Mouse (Mus musculus): ENCODE results near the gene AL732309.1. TPM values are rescaled to one million over a fixed set of nuclear protein-coding genes. Genes with fewer than 3 reads are reported as not detected.

The AL732309.1 gene
- total and polyA plus RNA-seq, 2 experiments: 2.2 to 7.3 TPM

DNA sequence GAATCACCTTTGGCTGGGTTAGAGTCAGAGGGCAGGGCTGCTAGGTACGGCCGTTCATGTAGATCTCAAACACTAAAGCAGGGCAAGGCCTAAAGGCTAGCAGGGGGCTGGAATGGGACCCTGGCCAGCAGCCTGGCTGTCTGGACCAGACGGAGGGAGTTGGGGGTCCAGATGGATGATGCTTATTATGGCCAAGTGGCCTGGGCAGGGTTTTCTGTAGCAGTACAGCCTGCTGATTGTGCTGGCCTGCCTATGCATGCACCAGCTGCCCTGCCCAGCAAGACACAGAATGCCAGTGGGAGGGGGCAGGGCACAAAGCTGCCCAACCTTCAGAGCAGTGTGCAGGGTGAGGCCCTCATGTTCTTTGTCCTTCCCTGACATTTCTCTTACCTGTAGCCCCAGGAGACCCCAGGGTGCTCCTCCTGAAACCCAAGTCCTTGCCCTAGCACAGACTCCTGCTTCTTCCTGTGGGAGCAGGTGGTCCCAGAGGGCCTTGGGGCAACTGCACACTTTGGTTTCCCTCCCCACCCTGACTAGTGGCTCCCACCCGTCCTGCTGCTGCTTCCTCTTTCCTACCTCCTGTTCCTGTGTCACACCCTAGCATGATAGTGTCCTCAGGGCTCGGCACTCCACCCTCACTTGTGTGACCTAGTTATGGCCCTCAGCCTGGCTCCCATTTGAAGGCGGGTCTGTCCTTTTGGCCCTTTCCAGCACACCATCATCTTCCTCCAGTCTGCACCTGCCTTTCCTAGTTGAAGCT lies 19.4 kb upstream of the AL732309.1 start:
- Histone ChIP-seq H3K4me1 (ENCODE audit: control insufficient read depth, insufficient read depth, low read length) (peaks cover 18% of the 10 kb centered on the region), H3K79me2 (ENCODE audit: control insufficient read depth, insufficient read depth, low read length) (peaks cover 9% of the 10 kb centered on the region; the same call in 1 of the 2 replicates), H3K36me3 (ENCODE audit: control insufficient read depth, insufficient read depth, low read length) (no peaks in the 10 kb centered on the region), H3K27me3 (ENCODE audit: control insufficient read depth, insufficient read depth, low read length) (no peaks in the 10 kb centered on the region), H3K27ac (replicated peaks; ENCODE audit: insufficient read depth, low read depth, low read length) (no peak overlapping the region), H3K4me3 (ENCODE audit: insufficient read depth, low read depth, low read length) (no peak overlapping the region), H3K9ac (ENCODE audit: low read depth, low read length) (no peak overlapping the region)
- DNase-seq (ENCODE audit: extremely low read depth, low read depth, low spot score): peak; percentile 34
- TF ChIP-seq CTCF (IDR thresholded peaks at IDR 0.05; ENCODE audit: low read depth, low read length) (no peak), POLR2A (IDR thresholded peaks at IDR 0.05; ENCODE audit: extremely low read depth, insufficient read depth, low read length) (no peak)
- 39% methylated on average over 6 of the region's 6 CpGs for WGBS

DNA sequence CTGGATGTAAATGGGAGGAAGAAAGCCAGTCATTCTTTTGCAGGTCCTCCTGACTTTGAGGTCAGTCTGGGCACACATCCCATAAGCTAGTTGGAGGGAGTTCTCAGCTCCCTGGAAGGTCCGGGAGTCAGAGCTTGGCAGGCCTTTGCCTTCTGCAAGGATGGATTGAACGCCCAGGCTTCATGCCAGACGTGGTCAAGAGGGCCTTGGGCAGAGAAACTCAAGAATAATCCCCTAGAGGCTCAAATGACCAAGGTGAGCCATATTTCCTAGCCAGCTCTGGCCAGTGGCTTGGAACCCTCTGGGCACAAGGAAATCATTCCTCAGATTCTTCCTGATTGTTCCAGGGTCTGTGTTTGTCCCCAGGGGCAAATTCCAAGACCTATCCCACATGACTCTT lies 18.2 kb upstream of the AL732309.1 start:
- DNase-seq (ENCODE audit: extremely low read depth, low read depth, low spot score): peak; percentile 18
- Histone ChIP-seq H3K79me2 (ENCODE audit: control insufficient read depth, insufficient read depth, low read length) (peaks cover 9% of the 10 kb centered on the region; the same call in 1 of the 2 replicates), H3K27me3 (ENCODE audit: control insufficient read depth, insufficient read depth, low read length) (no peaks in the 10 kb centered on the region), H3K27ac (replicated peaks; ENCODE audit: insufficient read depth, low read depth, low read length) (no peak overlapping the region), H3K9ac (ENCODE audit: low read depth, low read length) (no peak overlapping the region), H3K4me3 (ENCODE audit: insufficient read depth, low read depth, low read length) (no peak overlapping the region), H3K4me1 (ENCODE audit: control insufficient read depth, insufficient read depth, low read length) (peaks cover 17% of the 10 kb centered on the region), H3K36me3 (ENCODE audit: control insufficient read depth, insufficient read depth, low read length) (no peaks in the 10 kb centered on the region)
- TF ChIP-seq POLR2A (IDR thresholded peaks at IDR 0.05; ENCODE audit: extremely low read depth, insufficient read depth, low read length): no peak
- TF ChIP-seq CTCF (IDR thresholded peaks at IDR 0.05; ENCODE audit: low read depth, low read length): no peak
- WGBS: 66% methylated on average over 3 of the region's 3 CpGs

DNA sequence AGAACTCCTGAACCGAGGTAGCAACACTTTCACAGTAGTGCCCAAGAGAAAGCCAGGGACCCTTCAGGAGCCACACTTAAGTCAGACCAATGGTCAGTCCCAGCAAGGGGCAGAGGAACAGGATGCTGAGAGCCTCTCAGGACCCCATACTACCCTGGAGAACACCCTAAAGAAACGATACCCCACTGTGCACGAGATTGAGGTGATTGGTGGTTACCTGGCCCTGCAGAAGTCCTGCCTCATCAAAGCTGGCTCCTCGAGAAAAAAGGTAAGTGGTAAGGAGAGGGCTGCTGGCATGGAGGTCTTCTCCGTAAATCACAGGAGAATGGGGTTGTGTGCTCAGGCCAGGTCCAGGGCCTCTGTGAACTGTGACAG lies 17.6 kb upstream of the AL732309.1 start:
- TF ChIP-seq POLR2A (IDR thresholded peaks at IDR 0.05; ENCODE audit: extremely low read depth, insufficient read depth, low read length) (no peak), CTCF (IDR thresholded peaks at IDR 0.05; ENCODE audit: low read depth, low read length) (no peak)
- Histone ChIP-seq H3K27me3 (ENCODE audit: control insufficient read depth, insufficient read depth, low read length) (no peaks in the 10 kb centered on the region), H3K4me3 (ENCODE audit: insufficient read depth, low read depth, low read length) (no peak overlapping the region), H3K9ac (ENCODE audit: low read depth, low read length) (no peak overlapping the region), H3K4me1 (ENCODE audit: control insufficient read depth, insufficient read depth, low read length) (peaks cover 17% of the 10 kb centered on the region), H3K36me3 (ENCODE audit: control insufficient read depth, insufficient read depth, low read length) (no peaks in the 10 kb centered on the region), H3K79me2 (ENCODE audit: control insufficient read depth, insufficient read depth, low read length) (peaks cover 9% of the 10 kb centered on the region; the same call in 1 of the 2 replicates), H3K27ac (replicated peaks; ENCODE audit: insufficient read depth, low read depth, low read length) (no peak overlapping the region)
- no peak for DNase-seq (ENCODE audit: extremely low read depth, low read depth, low spot score)
- whole genome bisulfite sequencing: 85% methylated on average over 5 of the region's 5 CpGs

DNA sequence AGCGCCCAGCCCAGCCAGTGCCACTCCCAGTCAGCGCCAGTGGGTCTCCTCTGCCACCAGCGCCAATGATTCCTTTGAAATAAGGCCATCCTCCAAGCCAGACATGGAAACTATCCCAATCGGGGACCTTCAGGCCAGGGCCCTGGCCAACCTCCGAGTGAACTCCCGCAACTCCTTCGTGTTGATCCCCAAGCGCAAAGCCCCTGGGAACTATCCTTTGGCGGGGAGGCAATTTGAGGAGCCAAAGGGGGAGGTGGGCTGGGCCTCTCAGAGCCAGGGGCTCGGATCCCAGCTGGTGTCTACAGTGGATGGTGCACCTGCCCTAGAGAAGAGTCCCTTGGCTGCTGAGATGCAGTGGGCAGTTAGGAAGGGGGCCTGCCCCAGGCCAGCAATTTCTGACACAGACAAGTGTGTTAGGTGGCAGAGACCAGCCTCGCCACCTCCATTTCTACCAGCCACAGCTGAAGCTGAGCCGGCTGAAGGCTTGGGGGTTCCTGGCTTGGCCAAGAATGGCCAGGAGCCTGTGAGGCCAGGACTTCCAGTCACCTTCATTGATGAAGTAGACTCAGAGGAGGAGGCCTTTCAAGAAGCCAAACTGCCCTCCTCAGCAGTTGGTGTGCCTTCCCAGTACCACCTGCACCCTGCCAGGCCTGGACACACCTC lies 17.1 kb upstream of the AL732309.1 start:
- Histone ChIP-seq H3K36me3 (ENCODE audit: control insufficient read depth, insufficient read depth, low read length) (no peaks in the 10 kb centered on the region), H3K27ac (replicated peaks; ENCODE audit: insufficient read depth, low read depth, low read length) (no peak overlapping the region), H3K4me3 (ENCODE audit: insufficient read depth, low read depth, low read length) (peak overlapping the region; percentile 79; the same call in 1 of the 2 replicates), H3K9ac (ENCODE audit: low read depth, low read length) (peak overlapping the region; percentile 78; the same call in 1 of the 2 replicates), H3K27me3 (ENCODE audit: control insufficient read depth, insufficient read depth, low read length) (no peaks in the 10 kb centered on the region), H3K4me1 (ENCODE audit: control insufficient read depth, insufficient read depth, low read length) (peaks cover 17% of the 10 kb centered on the region), H3K79me2 (ENCODE audit: control insufficient read depth, insufficient read depth, low read length) (peaks cover 9% of the 10 kb centered on the region; the same call in 1 of the 2 replicates)
- TF ChIP-seq POLR2A (IDR thresholded peaks at IDR 0.05; ENCODE audit: extremely low read depth, insufficient read depth, low read length): no peak
- TF ChIP-seq CTCF (IDR thresholded peaks at IDR 0.05; ENCODE audit: low read depth, low read length): no peak
- WGBS: 47% methylated on average over 12 of the region's 12 CpGs
- DNase-seq (ENCODE audit: extremely low read depth, low read depth, low spot score): no peak

DNA sequence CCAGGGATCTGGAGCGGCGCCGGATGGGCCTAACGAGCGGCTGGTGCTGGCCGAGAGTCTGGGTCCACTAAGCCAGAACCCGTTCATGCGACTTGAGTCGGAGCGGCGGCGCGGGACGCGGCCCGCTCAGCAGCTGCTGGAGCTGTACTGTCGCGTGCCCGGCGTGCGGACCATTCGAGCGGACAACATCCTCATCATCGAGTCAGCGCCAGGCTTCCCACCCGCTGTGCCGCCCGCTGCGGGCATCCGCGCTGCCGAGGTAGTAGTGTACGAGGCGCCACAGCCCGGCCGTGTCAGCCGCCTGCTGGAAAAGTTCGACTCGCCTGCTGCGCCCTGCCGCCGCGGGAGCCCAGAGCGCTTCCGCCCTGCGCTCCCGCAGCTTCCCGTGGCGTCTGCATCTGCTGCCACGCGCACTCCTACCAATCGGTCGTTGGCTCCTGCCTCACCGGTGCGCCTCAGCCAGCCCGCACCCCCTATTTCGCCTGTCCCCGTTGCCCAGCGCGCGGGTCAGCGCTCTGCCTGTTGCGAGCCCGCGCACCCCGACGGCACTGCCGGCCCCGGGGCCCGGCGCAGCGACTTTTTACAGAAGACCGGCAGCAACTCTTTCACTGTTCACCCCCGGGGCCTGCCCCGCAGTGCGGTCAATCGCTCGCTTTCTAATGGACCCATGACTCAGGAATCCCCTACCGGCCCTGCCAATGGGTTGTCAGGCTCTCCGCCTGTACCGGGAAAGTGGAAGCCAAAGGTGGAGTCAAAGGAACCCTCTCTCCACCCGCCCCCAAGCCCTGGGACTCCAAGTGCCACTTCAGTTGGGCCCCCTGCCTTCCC lies 16.3 kb upstream of the AL732309.1 start:
- under 1% methylated on average over 82 of the region's 82 CpGs for WGBS
- Histone ChIP-seq H3K4me1 (ENCODE audit: control insufficient read depth, insufficient read depth, low read length) (peaks cover 17% of the 10 kb centered on the region), H3K4me3 (ENCODE audit: insufficient read depth, low read depth, low read length) (peak overlapping the region; percentile 79), H3K27me3 (ENCODE audit: control insufficient read depth, insufficient read depth, low read length) (no peaks in the 10 kb centered on the region), H3K36me3 (ENCODE audit: control insufficient read depth, insufficient read depth, low read length) (no peaks in the 10 kb centered on the region), H3K79me2 (ENCODE audit: control insufficient read depth, insufficient read depth, low read length) (peaks cover 9% of the 10 kb centered on the region; the same call in 1 of the 2 replicates), H3K9ac (ENCODE audit: low read depth, low read length) (peak overlapping the region; percentile 78), H3K27ac (replicated peaks; ENCODE audit: insufficient read depth, low read depth, low read length) (0 out of 2 replicates have a peak overlapping the region, but pooled peaks have one; percentile 3)
- peak; percentile 21 for DNase-seq (ENCODE audit: extremely low read depth, low read depth, low spot score)
- TF ChIP-seq CTCF (IDR thresholded peaks at IDR 0.05; ENCODE audit: low read depth, low read length) (no peak), POLR2A (IDR thresholded peaks at IDR 0.05; ENCODE audit: extremely low read depth, insufficient read depth, low read length) (no peak)
